Mouse (Mus musculus) adrenal gland, adult 2 months (tissue): ENCODE measurements at regions not wholly inside any gene's neighbourhood (a gene's known extent, or its start where the extent isn't known, plus 50 kb on each side); places are given as distances from the start of the nearest gene placed in this dataset.
"Not testable (repeated sequence)": the region's sequence is repeated elsewhere in the genome, so short reads cannot be mapped to it uniquely, and the experiment has no call there.

Experiments
- DNase-seq: peaks from one replicate; pipeline ENCODE4 v3.0.0; 2021

GRCm38 (mm10) chr3:18522562-18522961 is 574.4 kb downstream of the Cypt12 start:
- no peak for DNase-seq

GRCm38 (mm10) chr3:18524011-18524410 is 575.8 kb downstream of the Cypt12 start:
- no peak for DNase-seq

GRCm38 (mm10) chr3:18557201-18557600 is 609.0 kb downstream of the Cypt12 start:
- no peak for DNase-seq

GRCm38 (mm10) chr3:18560282-18560785 is 612.1 kb downstream of the Cypt12 start:
- DNase-seq: no peak

GRCm38 (mm10) chr3:18580911-18581626 is 632.9 kb downstream of the Cypt12 start:
- DNase-seq: not testable (repeated sequence)

GRCm38 (mm10) chr3:18620608-18621007 is 672.4 kb downstream of the Cypt12 start:
- DNase-seq: no peak

- DNase-seq: peak; percentile 73
Observed at GRCm38 (mm10) chr3:18623831-18624304, 675.7 kb downstream of the Cypt12 start.

GRCm38 (mm10) chr3:18624381-18625145 is 676.4 kb downstream of the Cypt12 start:
- peak; percentile 44 for DNase-seq

- peak; percentile 28 for DNase-seq
Observed at GRCm38 (mm10) chr3:18625395-18626328, 677.5 kb downstream of the Cypt12 start.

GRCm38 (mm10) chr3:18626375-18626774 is 678.2 kb downstream of the Cypt12 start:
- no peak for DNase-seq

GRCm38 (mm10) chr3:18626820-18627219 is 678.6 kb downstream of the Cypt12 start:
- DNase-seq: no peak

GRCm38 (mm10) chr3:18629233-18629632 is 681.0 kb downstream of the Cypt12 start:
- DNase-seq: no peak

GRCm38 (mm10) chr3:18631601-18632000 is 683.4 kb downstream of the Cypt12 start:
- no peak for DNase-seq

- DNase-seq: no peak
Observed at GRCm38 (mm10) chr3:18634855-18635254, 686.6 kb downstream of the Cypt12 start.

- no peak for DNase-seq
Observed at GRCm38 (mm10) chr3:18637553-18637952, 689.3 kb downstream of the Cypt12 start.

- no peak for DNase-seq
Observed at GRCm38 (mm10) chr3:18640286-18640685, 692.1 kb downstream of the Cypt12 start.

GRCm38 (mm10) chr3:18641688-18642087 is 693.5 kb downstream of the Cypt12 start:
- no peak for DNase-seq

- DNase-seq: no peak
Observed at GRCm38 (mm10) chr3:18643408-18644035, 695.3 kb downstream of the Cypt12 start.

- peak; percentile 13 for DNase-seq
Observed at GRCm38 (mm10) chr3:18645481-18645880, 697.3 kb downstream of the Cypt12 start.

- no peak for DNase-seq
Observed at GRCm38 (mm10) chr3:18645927-18646326, 697.7 kb downstream of the Cypt12 start.

- no peak for DNase-seq
Observed at GRCm38 (mm10) chr3:18653557-18653956, 705.3 kb downstream of the Cypt12 start.
